Mouse (Mus musculus): Measurements from ENCODE around the gene Mylpf.

GRCm38 (mm10) chr7:127220440-127220839 lies 11.8 kb downstream of the Mylpf start:
- no peak for TF ChIP-seq POLR2A (IDR thresholded peaks at IDR 0.05; ENCODE audit: extremely low read depth, insufficient read depth, low read length)
- no peak for TF ChIP-seq CTCF (IDR thresholded peaks at IDR 0.05; ENCODE audit: low read depth, low read length)
